Mouse (Mus musculus) liver, embryonic 14.5 days (tissue): ENCODE measurements around the gene Cpeb3. TPM values are rescaled to one million over a fixed set of nuclear protein-coding genes. Genes with fewer than 3 reads are reported as not detected.
A peak's percentile ranks its signal among the peaks of the same experiment; 100 is the strongest.

ENCODE experiments used
- ATAC-seq: fragments of 200-750 bp; cut with Nextera tagmentation; 2 replicates; pipeline ENCODE4 v1.8.0; 2017; ENCODE audit warnings: moderate number of reproducible peaks, mild to moderate bottlenecking, moderate library complexity; ENCODE audit not compliant: insufficient read depth
- DNase-seq, 3 experiments: peaks; one replicate each; pipeline ENCODE4 v3.0.0-alpha.2; 2012 to 2013; ENCODE audit warnings: low read depth in 3 of 3, low spot score in 3 of 3
- H3K27ac ChIP-seq: fragments of 300-500 bp; sonication (generic); 2 replicates; pipeline ENCODE4 v1.5.1; 2014; ENCODE audit warnings: moderate library complexity, mild to moderate bottlenecking, control low read depth, inconsistent platforms
- H3K27me3 ChIP-seq: fragments of 300-500 bp; sonication (generic); 2 replicates; pipeline ENCODE4 v1.6.1; 2014; ENCODE audit warnings: mild to moderate bottlenecking, low read length, moderate library complexity; ENCODE audit not compliant: control insufficient read depth, insufficient read depth
- H3K36me3 ChIP-seq: fragments of 300-500 bp; sonication (generic); replicated peaks from 2 replicates; pipeline ENCODE4 v1.6.1; 2014; ENCODE audit warnings: low read depth; ENCODE audit not compliant: control insufficient read depth, insufficient read depth
- H3K4me1 ChIP-seq, 2 experiments: fragments of 200-500 bp in 1 of 2; fragments of 300-500 bp in 1 of 2; sonication (generic) in 1 of 2; replicated peaks; 2 replicates each; pipeline ENCODE4 v1.6.1; 2012 to 2014; ENCODE audit warnings: antibody characterized with exemption in 1 of 2, inconsistent platforms in 1 of 2, low read length in 1 of 2; ENCODE audit not compliant: control insufficient read depth in 2 of 2, insufficient read depth in 2 of 2
- H3K4me2 ChIP-seq: fragments of 300-500 bp; sonication (generic); 2 replicates; pipeline ENCODE4 v1.6.1; 2014; ENCODE audit warnings: low read depth, mild to moderate bottlenecking, control low read depth, moderate library complexity
- H3K4me3 ChIP-seq, 2 experiments: fragments of 200-500 bp in 1 of 2; fragments of 300-500 bp in 1 of 2; sonication (generic) in 1 of 2; 2 replicates each; pipeline ENCODE4 v1.5.1; 2012 to 2014; ENCODE audit warnings: low read depth in 2 of 2, low read length in 2 of 2, mild to moderate bottlenecking in 2 of 2, control low read depth in 1 of 2, inconsistent platforms in 1 of 2, moderate library complexity in 1 of 2; ENCODE audit not compliant: insufficient read depth in 1 of 2
- H3K9ac ChIP-seq: fragments of 300-500 bp; sonication (generic); replicated peaks from 2 replicates; pipeline ENCODE4 v1.6.1; 2014; ENCODE audit warnings: mild to moderate bottlenecking, control low read depth, moderate library complexity
- H3K9me3 ChIP-seq: fragments of 300-500 bp; sonication (generic); 2 replicates; pipeline ENCODE4 v1.6.1; 2016; ENCODE audit warnings: low read length, mixed read lengths; ENCODE audit not compliant: control insufficient read depth
- CTCF ChIP-seq: IDR thresholded peaks from 2 replicates; pipeline ENCODE4 v1.5.1; 2016; ENCODE audit warnings: antibody characterized with exemption, low read depth, control low read depth
- EP300 ChIP-seq: IDR thresholded peaks from 2 replicates; pipeline ENCODE4 v1.6.1; 2016; ENCODE audit warnings: antibody characterized with exemption, low read depth
- WGBS: fragments of 180-500 bp; shearing (Covaris S2); extraction: QIAGEN DNeasy Blood & Tissue Kit; methylation state at CpG from one replicate; pipeline ENCODE4 v1.1.7; 2014; ENCODE audit not compliant: insufficient replicate concordance; 5-methylcytosine and 5-hydroxymethylcytosine counted together
- polyA plus RNA-seq, 2 experiments: library from polyadenylated mRNA; depleted of rRNA in 1 of 2; stranded (reverse) in 1 of 2; unstranded in 1 of 2; fragments of >200 nt; fragmentation: Nextera tagmentation in 1 of 2; extraction: Ambion mirVana in 1 of 2; gene quantifications; 2 replicates each; pipeline versions ENCODE4 v1.2.1 to v1.2.3; 2012 to 2014

Cpeb3 gene
- polyA plus RNA-seq, 2 experiments: 1.9 to 2.4 TPM

DNA sequence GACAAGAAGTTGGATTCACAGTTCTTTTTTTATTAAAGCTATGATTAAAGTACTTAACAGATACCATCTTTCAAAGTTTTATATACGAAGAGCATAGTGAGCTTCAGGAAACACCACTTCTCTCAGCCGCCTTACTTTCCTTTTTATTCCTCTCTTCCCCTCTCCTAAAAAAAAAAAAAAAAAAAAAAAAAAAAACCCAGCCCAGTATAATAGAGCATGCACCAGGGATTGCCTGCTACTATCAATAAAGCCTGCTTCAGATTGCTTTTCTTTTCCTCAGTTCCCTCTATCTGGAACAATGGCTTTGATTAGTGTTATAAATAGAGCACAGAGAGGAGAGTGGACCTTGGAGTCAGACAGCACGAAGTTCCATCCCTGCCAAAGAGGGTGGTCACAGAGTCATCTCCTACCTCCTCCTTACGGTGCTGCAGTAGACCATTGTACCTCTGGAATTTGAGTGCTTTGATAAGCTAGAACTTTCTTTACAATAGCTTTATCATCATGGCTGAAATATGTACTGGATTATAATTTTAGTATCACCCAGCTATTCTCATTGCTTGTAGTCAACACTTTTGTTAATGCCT lies 31.4 kb downstream of the Cpeb3 start:
- Histone ChIP-seq H3K4me2 (peak overlapping the region; percentile 19; the same call in 1 of the 2 replicates), H3K27ac (no peak overlapping the region), H3K9me3 (no peaks in the 10 kb centered on the region), H3K36me3 (no peaks in the 10 kb centered on the region), H3K4me3 (no peak overlapping the region), H3K27me3 (peaks cover 52% of the 10 kb centered on the region), H3K4me1 (peaks cover 17 to 19% of the 10 kb centered on the region in 2 experiments), H3K9ac (no peak overlapping the region)
- TF ChIP-seq EP300 (no peak), CTCF (no peak)
- WGBS: 38% methylated on average over 4 of the region's 4 CpGs
- ATAC-seq (no peak), DNase-seq (no peak)

DNA sequence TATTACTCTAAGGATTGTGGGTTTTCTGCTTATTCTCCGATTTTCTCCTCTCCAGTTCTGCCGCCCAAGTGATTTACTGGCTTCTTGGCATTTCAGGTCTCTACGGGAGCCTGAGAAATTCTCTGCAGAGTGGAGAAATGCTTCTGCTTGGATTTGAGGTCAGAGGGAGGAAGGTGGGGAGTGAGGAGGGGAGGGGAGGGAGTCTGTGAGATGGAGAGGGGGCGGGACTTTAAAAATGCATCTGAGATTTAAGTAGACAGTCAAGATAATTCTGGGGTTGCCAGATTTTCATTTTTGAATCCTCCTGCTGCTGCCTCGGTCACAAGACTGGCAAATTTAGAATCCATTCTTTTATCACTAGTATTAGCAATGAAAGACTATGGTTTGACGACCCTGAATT lies 32.5 kb downstream of the Cpeb3 start:
- Histone ChIP-seq H3K27ac (no peak overlapping the region), H3K27me3 (peaks cover 54% of the 10 kb centered on the region), H3K9ac (no peak overlapping the region), H3K36me3 (no peaks in the 10 kb centered on the region), H3K9me3 (no peaks in the 10 kb centered on the region), H3K4me3 (peak overlapping the region; percentile 58 to 64; a peak in 3 of 4 replicates), H3K4me1 (peaks cover 17 to 18% of the 10 kb centered on the region in 2 experiments), H3K4me2 (peak overlapping the region; percentile 86)
- ATAC-seq (no peak), DNase-seq (no peak)
- 8% methylated on average over 6 of the region's 6 CpGs for WGBS
- no peak for TF ChIP-seq CTCF
- TF ChIP-seq EP300: no peak

GRCm38 (mm10) chr19:37175436-37175805 lies 33.0 kb downstream of the Cpeb3 start:
- Histone ChIP-seq H3K4me1 (peaks cover 16 to 17% of the 10 kb centered on the region in 2 experiments), H3K27me3 (peaks cover 54% of the 10 kb centered on the region), H3K9ac (peak overlapping the region; percentile 28), H3K4me2 (peak overlapping the region; percentile 86), H3K4me3 (peak overlapping the region; percentile 58 to 64), H3K36me3 (no peaks in the 10 kb centered on the region; the same call in 1 of the 2 replicates), H3K9me3 (no peaks in the 10 kb centered on the region), H3K27ac (no peak overlapping the region)
- no peak for DNase-seq
- 2% methylated on average over 12 of the region's 12 CpGs for WGBS
- ATAC-seq: no peak
- TF ChIP-seq CTCF (no peak), EP300 (no peak)

- WGBS: under 1% methylated on average over 36 of the region's 36 CpGs
- H3K9ac ChIP-seq: peak overlapping the region; percentile 28
- TF ChIP-seq CTCF: no peak
- no peak for TF ChIP-seq EP300
- ATAC-seq (no peak), DNase-seq (peak in 1 of 3 experiments; percentile 35)
- peak overlapping the region; percentile 86 for H3K4me2 ChIP-seq
- peaks cover 54% of the 10 kb centered on the region for H3K27me3 ChIP-seq
- H3K27ac ChIP-seq: no peak overlapping the region
- peak overlapping the region; percentile 58 to 64 for H3K4me3 ChIP-seq
- no peaks in the 10 kb centered on the region for H3K9me3 ChIP-seq
- peaks cover 16% of the 10 kb centered on the region in 2 experiments for H3K4me1 ChIP-seq
- no peaks in the 10 kb centered on the region; the same call in 1 of the 2 replicates for H3K36me3 ChIP-seq
Observed at GRCm38 (mm10) chr19:37174716-37175435, 33.5 kb downstream of the Cpeb3 start.

GRCm38 (mm10) chr19:37174116-37174715 lies 34.2 kb downstream of the Cpeb3 start:
- Histone ChIP-seq H3K9ac (peak overlapping the region; percentile 28), H3K4me1 (peaks cover 15 to 17% of the 10 kb centered on the region in 2 experiments), H3K36me3 (no peaks in the 10 kb centered on the region; the same call in 1 of the 2 replicates), H3K27me3 (peaks cover 54% of the 10 kb centered on the region), H3K4me2 (peak overlapping the region; percentile 86), H3K27ac (no peak overlapping the region), H3K9me3 (no peaks in the 10 kb centered on the region), H3K4me3 (peak overlapping the region; percentile 58 to 64)
- ATAC-seq: no peak
- no peak for DNase-seq
- TF ChIP-seq CTCF (no peak), EP300 (no peak)
- 2% methylated on average over 70 of the region's 70 CpGs for WGBS
